Mouse (Mus musculus) MEL (cell line): ENCODE data around the gene Ube2z. TPM values are rescaled to one million over a fixed set of nuclear protein-coding genes. Genes with fewer than 3 reads are reported as not detected.

Source experiments
- polyA plus RNA-seq, 2 experiments: library from polyadenylated mRNA; stranded (reverse) in 1 of 2; unstranded in 1 of 2; fragments of >175 nt in 1 of 2; fragments of >200 nt in 1 of 2; gene quantifications; 2 replicates each; pipeline versions ENCODE4 v1.2.1 to v1.2.4; 2012; ENCODE audit warnings: low replicate concordance in 2 of 2, low read depth in 1 of 2; ENCODE audit not compliant: insufficient read length in 2 of 2, insufficient read depth in 1 of 2, missing spikeins in 1 of 2
- total RNA-seq: library from RNA; depleted of rRNA; stranded (reverse); fragments of 300-350 nt; gene quantifications from 2 replicates; pipeline ENCODE4 v1.2.3, GENCODE M21; 2012; rRNA removed

Ube2z gene
- total and polyA plus RNA-seq, 3 experiments: 56.8 to 58.5 TPM; not detected in 1

Other genes with a start within 250 kb of the Ube2z start
- gene Phospho1, start 240.9 kb downstream of the Ube2z start, total RNA-seq: 15.4 and 17.7 TPM in 2 replicates
- 10 to 100 TPM in 1 of 2 experiments, not detected in 1; 76.0 TPM for gene Phospho1, start 240.9 kb downstream of the Ube2z start, polyA plus RNA-seq
- gene Gngt2, start 228.2 kb downstream of the Ube2z start, total RNA-seq: 23.5 and 24.0 TPM in 2 replicates
- gene Gngt2, start 228.2 kb downstream of the Ube2z start, polyA plus RNA-seq: 10 to 100 TPM in 1 of 2 experiments, not detected in 1; 25.9 TPM
- 3.2 and 3.3 TPM in 2 replicates for gene Abi3, start 222.9 kb downstream of the Ube2z start, total RNA-seq
- 10 to 100 TPM in 1 of 2 experiments, not detected in 1; 15.4 TPM for gene Abi3, start 222.9 kb downstream of the Ube2z start, polyA plus RNA-seq
- 0.15 and 0.16 TPM in 2 replicates for gene B4galnt2, start 150.5 kb downstream of the Ube2z start, total RNA-seq
- gene B4galnt2, start 150.5 kb downstream of the Ube2z start, polyA plus RNA-seq: 1 to 10 TPM in 1 of 2 experiments, not detected in 1; 4.5 TPM
- 0.03 and 0.15 TPM in 2 replicates for gene Igf2bp1, start 59.4 kb downstream of the Ube2z start, total RNA-seq
- not detected for gene Igf2bp1, start 59.4 kb downstream of the Ube2z start, polyA plus RNA-seq
- 3.8 and 5.0 TPM in 2 replicates for gene Gip, start 40.8 kb downstream of the Ube2z start, total RNA-seq
- 1 to 10 TPM in 1 of 2 experiments, not detected in 1; 7.0 TPM for gene Gip, start 40.8 kb downstream of the Ube2z start, polyA plus RNA-seq
- 135 and 137 TPM in 2 replicates for gene Snf8, start 30.5 kb downstream of the Ube2z start, total RNA-seq
- 100 to 1,000 TPM in 1 of 2 experiments, not detected in 1; 183 TPM for gene Snf8, start 30.5 kb downstream of the Ube2z start, polyA plus RNA-seq
- 1,306 and 1,519 TPM in 2 replicates for gene Atp5g1, start 10.3 kb upstream of the Ube2z start, total RNA-seq
- 1,000 to 10,000 TPM in 1 of 2 experiments, not detected in 1; 1,694 TPM for gene Atp5g1, start 10.3 kb upstream of the Ube2z start, polyA plus RNA-seq
- not detected in 2 replicates for gene Calcoco2, start 46.6 kb upstream of the Ube2z start, total RNA-seq
- gene Calcoco2, start 46.6 kb upstream of the Ube2z start, polyA plus RNA-seq: not detected
- gene Ttll6, start 68.4 kb upstream of the Ube2z start, total RNA-seq: not detected in 2 replicates
- under 1 TPM in 1 of 2 experiments, not detected in 1; 0.03 TPM for gene Ttll6, start 68.4 kb upstream of the Ube2z start, polyA plus RNA-seq
- 12.1 and 13.8 TPM in 2 replicates for gene Hoxb13, start 128.9 kb upstream of the Ube2z start, total RNA-seq
- 10 to 100 TPM in 1 of 2 experiments, not detected in 1; 16.7 TPM for gene Hoxb13, start 128.9 kb upstream of the Ube2z start, polyA plus RNA-seq
- gene Hoxb9, start 206.1 kb upstream of the Ube2z start, total RNA-seq: not detected in 2 replicates
- gene Hoxb9, start 206.1 kb upstream of the Ube2z start, polyA plus RNA-seq: not detected
- not detected in 2 replicates for gene Hoxb8, start 216.5 kb upstream of the Ube2z start, total RNA-seq
- gene Hoxb8, start 216.5 kb upstream of the Ube2z start, polyA plus RNA-seq: not detected
- not detected in 2 replicates for gene Hoxb7, start 221.2 kb upstream of the Ube2z start, total RNA-seq
- gene Hoxb7, start 221.2 kb upstream of the Ube2z start, polyA plus RNA-seq: not detected
- not detected in 2 replicates for gene Hoxb6, start 227.1 kb upstream of the Ube2z start, total RNA-seq
- gene Hoxb6, start 227.1 kb upstream of the Ube2z start, polyA plus RNA-seq: not detected
- not detected in 2 replicates for gene Hoxb5, start 237.9 kb upstream of the Ube2z start, total RNA-seq
- not detected for gene Hoxb5, start 237.9 kb upstream of the Ube2z start, polyA plus RNA-seq